Mouse (Mus musculus) E14TG2a.4 (cell line): Measurements from ENCODE around the gene Arhgap11a.

Experiments used
- H3K27me3 ChIP-seq: 2 replicates; pipeline ENCODE4 v1.6.1; 2014; ENCODE audit warnings: low read length, control low read depth; ENCODE audit not compliant: insufficient read depth
- H3K36me3 ChIP-seq: 2 replicates; pipeline ENCODE4 v1.6.1; 2014; ENCODE audit warnings: low read length, control low read depth; ENCODE audit not compliant: insufficient read depth
- H3K4me1 ChIP-seq: replicated peaks from 2 replicates; pipeline ENCODE4 v1.6.1; 2014; ENCODE audit warnings: low read depth, low read length, control low read depth
- H3K4me3 ChIP-seq: replicated peaks from 2 replicates; pipeline ENCODE4 v1.5.1; 2014; ENCODE audit warnings: mild to moderate bottlenecking, low read length
- H3K9me3 ChIP-seq: 2 replicates; pipeline ENCODE4 v1.6.1; 2014; ENCODE audit warnings: low read length, control low read depth
- CTCF ChIP-seq: conservative IDR thresholded peaks from 2 replicates; pipeline ENCODE4 v1.5.1; 2014; ENCODE audit warnings: low read length
- NANOG ChIP-seq: IDR thresholded peaks from 2 replicates; pipeline ENCODE4 v1.6.1; 2014; ENCODE audit warnings: borderline replicate concordance, low read length, mixed read lengths
- POU5F1 ChIP-seq: IDR thresholded peaks from 2 replicates; pipeline ENCODE4 v1.6.1; 2014; ENCODE audit warnings: low read length, borderline replicate concordance

The Arhgap11a gene

GRCm38 (mm10) chr2:113798605-113799004 lies 49.9 kb downstream of the Arhgap11a start:
- H3K4me1 ChIP-seq = no peaks in the 10 kb centered on the region
- peaks cover 3% of the 10 kb centered on the region; the same call in 1 of the 2 replicates for H3K27me3 ChIP-seq
- no peaks in the 10 kb centered on the region for H3K36me3 ChIP-seq
- H3K9me3 ChIP-seq = peaks cover 12% of the 10 kb centered on the region
- TF ChIP-seq POU5F1 = no peak
- TF ChIP-seq CTCF = no peak
- no peak for TF ChIP-seq NANOG
- H3K4me3 ChIP-seq = no peak overlapping the region

GRCm38 (mm10) chr2:113795186-113795585 lies 53.3 kb downstream of the Arhgap11a start:
- Histone ChIP-seq H3K27me3 (peaks cover 3% of the 10 kb centered on the region; the same call in 1 of the 2 replicates), H3K36me3 (no peaks in the 10 kb centered on the region), H3K9me3 (peaks cover 12% of the 10 kb centered on the region), H3K4me1 (no peaks in the 10 kb centered on the region), H3K4me3 (no peak overlapping the region)
- TF ChIP-seq CTCF (no peak), POU5F1 (no peak), NANOG (no peak)

- H3K4me1 ChIP-seq = no peaks in the 10 kb centered on the region
- peaks cover 12% of the 10 kb centered on the region for H3K9me3 ChIP-seq
Measured at GRCm38 (mm10) chr2:113793521-113793920, 54.9 kb downstream of the Arhgap11a start.

GRCm38 (mm10) chr2:113788821-113789387 lies 59.6 kb downstream of the Arhgap11a start:
- TF ChIP-seq NANOG (no peak), POU5F1 (no peak), CTCF (no peak)
- no peak overlapping the region for H3K4me3 ChIP-seq
- H3K36me3 ChIP-seq = no peaks in the 10 kb centered on the region
- no peaks in the 10 kb centered on the region for H3K9me3 ChIP-seq
- no peaks in the 10 kb centered on the region for H3K27me3 ChIP-seq
- no peaks in the 10 kb centered on the region for H3K4me1 ChIP-seq

More at GRCm38 (mm10) chr2:113793521-113793920, 54.9 kb downstream of the Arhgap11a start:
- Histone ChIP-seq H3K27me3 (peaks cover 2% of the 10 kb centered on the region; the same call in 1 of the 2 replicates), H3K36me3 (no peaks in the 10 kb centered on the region), H3K4me3 (no peak overlapping the region)
- TF ChIP-seq POU5F1 (no peak), CTCF (no peak), NANOG (no peak)

- H3K27me3 ChIP-seq = no peaks in the 10 kb centered on the region
- TF ChIP-seq CTCF (no peak), POU5F1 (no peak), NANOG (no peak)
- H3K36me3 ChIP-seq = no peaks in the 10 kb centered on the region
- H3K9me3 ChIP-seq = no peaks in the 10 kb centered on the region
- H3K4me3 ChIP-seq = no peak overlapping the region
- no peaks in the 10 kb centered on the region for H3K4me1 ChIP-seq
Measured at GRCm38 (mm10) chr2:113787882-113788281, 60.6 kb downstream of the Arhgap11a start.

GRCm38 (mm10) chr2:113784851-113785250 lies 63.6 kb downstream of the Arhgap11a start:
- no peak overlapping the region for H3K4me3 ChIP-seq
- no peaks in the 10 kb centered on the region for H3K36me3 ChIP-seq
- H3K27me3 ChIP-seq = no peaks in the 10 kb centered on the region
- H3K9me3 ChIP-seq = no peaks in the 10 kb centered on the region
- no peak for TF ChIP-seq POU5F1
- H3K4me1 ChIP-seq = no peaks in the 10 kb centered on the region

GRCm38 (mm10) chr2:113781521-113781920 lies 66.9 kb downstream of the Arhgap11a start:
- H3K4me3 ChIP-seq = no peak overlapping the region
- TF ChIP-seq CTCF (no peak), NANOG (no peak), POU5F1 (no peak)

More at GRCm38 (mm10) chr2:113781521-113781920, 66.9 kb downstream of the Arhgap11a start:
- no peaks in the 10 kb centered on the region for H3K27me3 ChIP-seq
- H3K36me3 ChIP-seq = no peaks in the 10 kb centered on the region
- no peaks in the 10 kb centered on the region for H3K4me1 ChIP-seq
- H3K9me3 ChIP-seq = no peaks in the 10 kb centered on the region
